Mouse (Mus musculus): ENCODE data around the gene Prdx6. TPM values are rescaled to one million over a fixed set of nuclear protein-coding genes. Genes with fewer than 3 reads are reported as not detected.

Gene Prdx6
- polyA plus RNA-seq, 1 experiment, result 347 TPM

DNA sequence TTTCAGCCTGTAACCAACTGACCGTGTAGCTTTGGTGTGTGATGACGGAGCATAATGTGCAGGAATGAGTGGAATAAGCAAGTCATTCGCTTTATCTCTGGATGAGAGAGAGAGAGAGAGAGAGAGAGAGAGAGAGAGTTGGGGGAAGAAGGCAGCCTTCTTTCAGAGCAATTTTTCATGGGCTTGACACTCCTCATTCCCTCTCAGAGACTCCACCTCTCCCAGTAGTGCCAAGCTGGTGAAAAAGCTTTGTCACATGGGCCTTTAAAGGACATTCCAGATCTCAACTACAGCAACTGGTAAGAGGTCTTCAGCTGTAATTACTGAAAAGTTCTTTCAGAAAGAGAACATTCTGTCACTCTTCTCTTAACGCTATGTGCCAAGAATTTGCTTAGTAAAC is 18.3 kb upstream of the Prdx6 start:
- 65% methylated on average over 4 of the region's 4 CpGs for WGBS
- H3K4me3 ChIP-seq (ENCODE audit: insufficient read depth, low read depth, low read length), result no peak overlapping the region
- H3K27ac ChIP-seq (ENCODE audit: insufficient read depth, low read depth, low read length), result 0 out of 2 replicates have a peak overlapping the region, but pooled peaks have one; percentile 77
- TF ChIP-seq POLR2A (IDR thresholded peaks at IDR 0.05; ENCODE audit: insufficient read depth, low read depth, low read length) (no peak), CTCF (IDR thresholded peaks at IDR 0.05; ENCODE audit: insufficient read depth, low read depth, low read length) (no peak)
- H3K4me1 ChIP-seq (ENCODE audit: control insufficient read depth, insufficient read depth, low read length), result no peaks in the 10 kb centered on the region

DNA sequence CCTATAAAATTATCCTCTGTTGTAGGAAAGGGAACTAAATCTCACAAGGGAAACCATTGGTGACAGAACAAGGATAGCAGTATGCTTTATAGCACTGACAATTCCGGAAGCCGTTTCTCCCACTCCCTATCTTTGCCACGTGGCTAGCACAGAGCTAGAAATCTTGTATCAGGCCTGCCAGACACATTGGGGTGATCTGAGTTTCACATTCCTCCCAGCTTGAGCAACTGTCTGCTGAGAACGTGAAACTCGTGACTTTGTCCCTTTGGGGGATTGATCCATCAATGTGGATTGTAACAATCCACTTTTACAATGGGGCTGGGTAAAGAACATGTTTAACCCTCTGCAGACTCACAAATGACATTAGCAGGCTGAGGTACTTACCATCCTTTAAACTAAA is 17.9 kb upstream of the Prdx6 start:
- 39% methylated on average over 5 of the region's 5 CpGs for WGBS
- H3K27ac ChIP-seq (ENCODE audit: insufficient read depth, low read depth, low read length), result peak overlapping the region; percentile 77

DNA sequence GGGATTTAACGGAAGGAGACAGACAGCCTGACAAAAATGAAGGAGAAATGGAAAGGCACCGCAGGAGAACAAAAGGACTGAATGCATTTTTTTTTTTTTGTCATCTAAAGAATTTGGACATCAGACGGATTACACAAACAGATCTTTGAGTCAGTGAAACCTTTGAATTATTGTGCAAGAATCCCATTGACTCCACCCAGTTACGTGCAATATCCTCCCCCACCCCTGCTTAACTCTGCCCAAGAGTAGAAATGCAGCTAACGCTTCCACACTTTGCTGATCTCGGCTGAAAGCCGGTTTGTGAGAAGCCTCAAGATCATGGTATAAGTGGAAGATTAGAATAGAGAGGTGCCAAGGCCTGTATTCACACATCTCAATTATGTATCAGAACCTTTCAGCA is 17.1 kb upstream of the Prdx6 start:
- Histone ChIP-seq H3K27ac (ENCODE audit: insufficient read depth, low read depth, low read length) (no peak overlapping the region), H3K4me1 (ENCODE audit: control insufficient read depth, insufficient read depth, low read length) (no peaks in the 10 kb centered on the region)
- whole genome bisulfite sequencing, result 72% methylated on average over 7 of the region's 7 CpGs

More for the DNA sequence above, 17.9 kb upstream of the Prdx6 start:
- no peak overlapping the region for H3K4me3 ChIP-seq (ENCODE audit: insufficient read depth, low read depth, low read length)
- TF ChIP-seq CTCF (IDR thresholded peaks at IDR 0.05; ENCODE audit: insufficient read depth, low read depth, low read length), result no peak
- no peak for TF ChIP-seq POLR2A (IDR thresholded peaks at IDR 0.05; ENCODE audit: insufficient read depth, low read depth, low read length)
- no peaks in the 10 kb centered on the region for H3K4me1 ChIP-seq (ENCODE audit: control insufficient read depth, insufficient read depth, low read length)

DNA sequence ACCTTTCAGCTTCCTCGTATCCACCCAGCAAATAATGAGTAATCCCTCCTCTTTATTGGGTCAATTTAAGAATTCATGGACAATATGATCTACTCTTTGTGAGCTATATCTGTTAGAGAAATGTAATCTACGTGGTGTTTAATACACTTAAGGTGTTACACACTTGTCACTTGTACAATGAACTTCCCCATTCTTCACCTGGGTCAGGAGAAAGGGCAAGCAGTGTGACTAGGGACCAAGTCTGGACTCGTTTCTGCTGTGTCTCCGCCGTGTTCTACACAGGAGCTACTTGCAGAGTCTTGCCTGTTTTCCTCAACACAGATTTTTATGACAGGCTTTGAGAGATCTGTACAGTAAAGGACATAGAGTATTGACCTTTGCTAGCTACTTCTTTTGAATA is 13.9 kb upstream of the Prdx6 start:
- H3K4me3 ChIP-seq (ENCODE audit: insufficient read depth, low read depth, low read length), result no peak overlapping the region
- WGBS, result 91% methylated on average over 5 of the region's 5 CpGs
- no peak for TF ChIP-seq CTCF (IDR thresholded peaks at IDR 0.05; ENCODE audit: insufficient read depth, low read depth, low read length)
- TF ChIP-seq POLR2A (IDR thresholded peaks at IDR 0.05; ENCODE audit: insufficient read depth, low read depth, low read length), result no peak
- H3K4me1 ChIP-seq (ENCODE audit: control insufficient read depth, insufficient read depth, low read length), result no peaks in the 10 kb centered on the region
- H3K27ac ChIP-seq (ENCODE audit: insufficient read depth, low read depth, low read length), result no peak overlapping the region

More for the DNA sequence above, 17.1 kb upstream of the Prdx6 start:
- no peak for TF ChIP-seq POLR2A (IDR thresholded peaks at IDR 0.05; ENCODE audit: insufficient read depth, low read depth, low read length)
- TF ChIP-seq CTCF (IDR thresholded peaks at IDR 0.05; ENCODE audit: insufficient read depth, low read depth, low read length), result no peak
- H3K4me3 ChIP-seq (ENCODE audit: insufficient read depth, low read depth, low read length), result no peak overlapping the region

DNA sequence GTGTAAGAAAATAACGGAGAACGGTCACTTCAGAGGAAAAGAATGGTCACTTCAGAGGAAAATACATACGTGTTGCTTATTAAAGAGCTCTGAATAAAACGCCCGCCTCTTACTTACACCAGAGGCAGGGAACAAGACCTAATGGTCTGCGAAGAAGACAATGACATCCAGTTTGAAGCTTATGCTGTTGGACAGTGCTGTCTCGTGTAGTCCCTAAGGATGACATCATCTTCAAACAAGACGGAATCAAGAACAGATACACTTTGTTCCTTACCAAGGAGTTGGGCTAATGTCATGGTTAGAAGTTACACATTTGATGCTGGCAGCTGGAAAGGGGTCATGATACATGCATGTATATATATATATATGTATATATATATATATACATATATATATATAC is 12.6 kb upstream of the Prdx6 start:
- H3K4me3 ChIP-seq (ENCODE audit: insufficient read depth, low read depth, low read length), result no peak overlapping the region
- 92% methylated on average over 8 of the region's 8 CpGs for WGBS
- no peak overlapping the region for H3K27ac ChIP-seq (ENCODE audit: insufficient read depth, low read depth, low read length)
- H3K4me1 ChIP-seq (ENCODE audit: control insufficient read depth, insufficient read depth, low read length), result no peaks in the 10 kb centered on the region
- TF ChIP-seq CTCF (IDR thresholded peaks at IDR 0.05; ENCODE audit: insufficient read depth, low read depth, low read length), result no peak
- no peak for TF ChIP-seq POLR2A (IDR thresholded peaks at IDR 0.05; ENCODE audit: insufficient read depth, low read depth, low read length)

DNA sequence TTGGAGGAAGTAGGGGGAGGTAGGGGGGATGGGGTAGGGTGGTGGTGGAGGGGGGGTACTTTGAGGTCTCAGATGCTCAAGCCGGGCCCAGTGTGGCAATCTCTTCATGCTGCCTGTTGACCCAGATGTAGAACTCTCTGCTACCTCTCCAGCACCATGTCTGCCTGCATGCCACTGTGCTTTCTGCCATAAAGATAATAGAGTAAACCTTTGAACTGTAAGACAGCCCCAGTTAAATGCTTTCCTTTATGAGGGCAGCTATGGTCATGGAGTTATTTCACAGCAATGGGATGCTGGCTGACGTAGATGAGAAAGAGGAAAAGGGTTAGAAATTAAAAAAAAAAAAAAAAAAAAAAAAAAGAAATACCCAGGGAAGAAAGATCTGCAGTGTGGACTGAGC is 11.5 kb upstream of the Prdx6 start:
- Histone ChIP-seq H3K4me1 (ENCODE audit: control insufficient read depth, insufficient read depth, low read length) (no peaks in the 10 kb centered on the region), H3K4me3 (ENCODE audit: insufficient read depth, low read depth, low read length) (no peak overlapping the region), H3K27ac (ENCODE audit: insufficient read depth, low read depth, low read length) (no peak overlapping the region)
- no peak for TF ChIP-seq POLR2A (IDR thresholded peaks at IDR 0.05; ENCODE audit: insufficient read depth, low read depth, low read length)
- TF ChIP-seq CTCF (IDR thresholded peaks at IDR 0.05; ENCODE audit: insufficient read depth, low read depth, low read length), result no peak
- 97% methylated on average over 2 of the region's 2 CpGs for WGBS

DNA sequence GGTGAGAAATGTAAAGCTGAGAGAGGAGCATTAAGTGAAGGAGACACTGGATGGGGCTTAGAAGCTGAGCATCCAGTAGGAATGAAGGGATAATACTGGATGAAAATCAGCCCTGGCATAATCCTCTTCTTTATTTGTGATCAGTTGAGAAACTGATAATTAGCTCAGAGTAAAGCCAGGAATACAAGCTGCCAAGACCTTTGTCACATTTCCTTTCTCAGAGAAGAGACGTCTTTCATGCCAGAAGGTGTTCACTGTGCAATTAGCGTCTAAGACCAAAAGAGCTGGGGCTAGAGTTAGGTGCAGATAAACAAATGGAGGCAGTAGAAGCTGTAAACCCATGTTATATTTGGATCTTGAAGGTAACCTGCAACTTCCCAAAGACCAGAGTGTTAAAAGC is 9.7 kb upstream of the Prdx6 start:
- Histone ChIP-seq H3K4me3 (ENCODE audit: insufficient read depth, low read depth, low read length) (no peak overlapping the region), H3K27ac (ENCODE audit: insufficient read depth, low read depth, low read length) (no peak overlapping the region), H3K4me1 (ENCODE audit: control insufficient read depth, insufficient read depth, low read length) (0 out of 2 replicates have a peak, but pooled peaks cover 2% of the 10 kb centered on the region)
- no peak for TF ChIP-seq POLR2A (IDR thresholded peaks at IDR 0.05; ENCODE audit: insufficient read depth, low read depth, low read length)
- TF ChIP-seq CTCF (IDR thresholded peaks at IDR 0.05; ENCODE audit: insufficient read depth, low read depth, low read length), result no peak
- WGBS, result 39% methylated on average over 2 of the region's 2 CpGs

DNA sequence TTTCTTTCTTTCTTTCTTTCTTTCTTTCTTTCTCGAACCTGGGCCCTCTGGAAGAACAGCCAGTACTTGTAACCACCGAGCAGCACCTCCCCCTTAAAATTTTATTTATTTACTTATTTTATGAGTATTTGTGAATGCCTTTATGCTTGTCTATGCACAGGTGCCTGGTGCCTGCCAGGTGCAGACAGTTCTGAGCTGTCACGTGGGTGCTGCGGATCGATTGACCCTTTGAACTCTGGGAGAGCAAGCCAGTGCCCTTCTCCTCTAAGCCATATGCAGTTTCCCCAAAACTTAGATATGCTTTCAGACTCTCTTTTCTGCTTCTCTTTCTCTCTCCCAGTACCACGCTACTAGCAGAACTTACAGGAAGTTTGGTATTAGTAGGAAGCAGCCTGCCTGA is 8.1 kb upstream of the Prdx6 start:
- Histone ChIP-seq H3K27ac (ENCODE audit: insufficient read depth, low read depth, low read length) (no peak overlapping the region), H3K4me3 (ENCODE audit: insufficient read depth, low read depth, low read length) (no peak overlapping the region), H3K4me1 (ENCODE audit: control insufficient read depth, insufficient read depth, low read length) (0 out of 2 replicates have a peak, but pooled peaks cover 2% of the 10 kb centered on the region)
- 83% methylated on average over 6 of the region's 6 CpGs for WGBS
- TF ChIP-seq POLR2A (IDR thresholded peaks at IDR 0.05; ENCODE audit: insufficient read depth, low read depth, low read length), result no peak
- TF ChIP-seq CTCF (IDR thresholded peaks at IDR 0.05; ENCODE audit: insufficient read depth, low read depth, low read length), result no peak

DNA sequence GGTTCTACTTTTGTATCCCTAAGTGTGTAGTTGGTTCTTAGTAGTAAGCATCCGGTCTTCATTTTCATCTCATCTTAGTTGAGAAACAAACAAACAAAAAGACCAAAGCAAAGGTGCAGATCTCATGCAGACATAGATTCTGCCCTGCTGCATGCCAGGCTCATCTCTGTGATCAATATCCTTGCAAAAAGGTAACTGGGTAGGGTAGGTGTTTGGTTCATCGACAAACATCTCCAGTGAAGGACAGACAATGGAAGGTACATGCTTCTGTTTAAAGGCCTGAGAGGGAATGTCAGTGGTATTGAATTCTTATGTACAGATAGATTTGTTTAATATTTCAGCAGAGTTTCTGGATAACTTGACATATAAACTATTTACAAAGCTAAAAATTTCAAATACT is 7.3 kb upstream of the Prdx6 start:
- Histone ChIP-seq H3K27ac (ENCODE audit: insufficient read depth, low read depth, low read length) (no peak overlapping the region), H3K4me3 (ENCODE audit: insufficient read depth, low read depth, low read length) (no peak overlapping the region), H3K4me1 (ENCODE audit: control insufficient read depth, insufficient read depth, low read length) (0 out of 2 replicates have a peak, but pooled peaks cover 2% of the 10 kb centered on the region)
- TF ChIP-seq POLR2A (IDR thresholded peaks at IDR 0.05; ENCODE audit: insufficient read depth, low read depth, low read length) (no peak), CTCF (IDR thresholded peaks at IDR 0.05; ENCODE audit: insufficient read depth, low read depth, low read length) (no peak)
- WGBS, result 93% methylated on average over 2 of the region's 2 CpGs

DNA sequence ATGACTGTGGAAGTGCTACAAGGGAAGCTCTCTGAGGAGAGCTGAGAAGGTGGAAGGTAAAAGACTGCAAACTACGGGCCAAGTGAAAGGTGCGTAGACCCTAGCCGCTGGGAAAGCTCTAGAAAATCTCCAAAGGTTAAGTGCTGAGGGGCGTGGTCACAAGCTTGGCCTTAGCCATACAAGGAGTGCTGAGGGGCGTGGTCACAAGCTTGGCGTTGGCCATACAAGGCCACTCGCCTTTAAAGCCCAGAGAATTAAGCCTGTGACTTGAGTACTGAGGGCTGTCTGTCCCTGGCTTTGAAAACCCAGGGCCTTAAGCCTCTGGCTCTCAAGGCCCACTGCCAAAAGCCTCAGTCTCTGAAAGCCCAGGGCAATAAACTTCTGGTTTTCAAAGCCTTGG is 5.9 kb upstream of the Prdx6 start:
- H3K4me3 ChIP-seq (ENCODE audit: insufficient read depth, low read depth, low read length), result no peak overlapping the region
- no peak overlapping the region for H3K27ac ChIP-seq (ENCODE audit: insufficient read depth, low read depth, low read length)
- TF ChIP-seq CTCF (IDR thresholded peaks at IDR 0.05; ENCODE audit: insufficient read depth, low read depth, low read length) (no peak), POLR2A (IDR thresholded peaks at IDR 0.05; ENCODE audit: insufficient read depth, low read depth, low read length) (no peak)
- WGBS, result 76% methylated on average over 7 of the region's 7 CpGs
- 0 out of 2 replicates have a peak, but pooled peaks cover 2% of the 10 kb centered on the region for H3K4me1 ChIP-seq (ENCODE audit: control insufficient read depth, insufficient read depth, low read length)
